Mouse (Mus musculus): ENCODE results near the gene Btnl1. TPM values are rescaled to one million over a fixed set of nuclear protein-coding genes. Genes with fewer than 3 reads are reported as not detected.

The Btnl1 gene
- polyA plus RNA-seq, 1 experiment from 2014 or later = not detected

DNA sequence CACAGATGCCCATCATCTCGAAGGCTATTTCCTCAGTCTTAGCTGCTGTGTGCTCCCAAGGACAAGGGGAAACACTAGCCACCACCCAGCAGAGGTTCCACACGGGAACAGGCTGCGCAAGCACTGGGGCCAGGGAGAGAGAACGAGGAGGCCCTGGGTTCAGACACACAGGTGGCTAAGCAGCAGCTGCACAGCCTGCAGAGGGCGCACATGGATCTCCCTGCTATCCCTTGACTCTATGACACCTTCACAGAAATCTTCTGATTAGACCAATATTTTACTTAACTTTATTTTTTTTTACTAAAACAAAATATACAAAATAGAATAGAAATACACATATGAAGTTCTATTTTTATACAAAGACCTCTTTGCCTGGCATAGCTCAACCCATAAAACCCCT lies 20.4 kb downstream of the Btnl1 start:
- no peak for ATAC-seq (ENCODE audit: low FRiP score, low TSS enrichment)

GRCm38 (mm10) chr17:34398058-34398710 lies 21.3 kb downstream of the Btnl1 start:
- WGBS = 11% methylated on average over 9 of the region's 9 CpGs
- Histone ChIP-seq H3K4me2 (replicated peaks; ENCODE audit: low read depth, low read length) (peak overlapping the region; percentile 65), H3K4me3 (ENCODE audit: low read length) (peak overlapping the region; percentile 58), H3K4me1 (ENCODE audit: control insufficient read depth, insufficient read depth, low read length) (no peaks in the 10 kb centered on the region), H3K27ac (ENCODE audit: low read depth, low read length) (peak overlapping the region; percentile 81; the same call in 1 of the 2 replicates), H3K9ac (ENCODE audit: low read depth, low read length) (no peak overlapping the region), H3K36me3 (ENCODE audit: control insufficient read depth, insufficient read depth, low read length) (no peaks in the 10 kb centered on the region), H3K27me3 (ENCODE audit: control insufficient read depth, insufficient read depth, low read length) (0 out of 2 replicates have a peak, but pooled peaks cover 3% of the 10 kb centered on the region), H3K9me3 (ENCODE audit: control insufficient read depth, low read length) (no peaks in the 10 kb centered on the region)
- peak; percentile 88 for ATAC-seq (ENCODE audit: low FRiP score, low TSS enrichment)

More for the DNA sequence above, 20.4 kb downstream of the Btnl1 start:
- 0 out of 2 replicates have a peak, but pooled peaks cover 3% of the 10 kb centered on the region for H3K27me3 ChIP-seq (ENCODE audit: control insufficient read depth, insufficient read depth, low read length)
- H3K36me3 ChIP-seq (ENCODE audit: control insufficient read depth, insufficient read depth, low read length) = no peaks in the 10 kb centered on the region
- no peak overlapping the region for H3K4me3 ChIP-seq (ENCODE audit: low read length)
- no peaks in the 10 kb centered on the region for H3K9me3 ChIP-seq (ENCODE audit: control insufficient read depth, low read length)
- H3K4me2 ChIP-seq (replicated peaks; ENCODE audit: low read depth, low read length) = no peak overlapping the region
- WGBS = 72% methylated on average over 5 of the region's 5 CpGs
- H3K9ac ChIP-seq (ENCODE audit: low read depth, low read length) = no peak overlapping the region
- no peaks in the 10 kb centered on the region for H3K4me1 ChIP-seq (ENCODE audit: control insufficient read depth, insufficient read depth, low read length)
- no peak overlapping the region for H3K27ac ChIP-seq (ENCODE audit: low read depth, low read length)

DNA sequence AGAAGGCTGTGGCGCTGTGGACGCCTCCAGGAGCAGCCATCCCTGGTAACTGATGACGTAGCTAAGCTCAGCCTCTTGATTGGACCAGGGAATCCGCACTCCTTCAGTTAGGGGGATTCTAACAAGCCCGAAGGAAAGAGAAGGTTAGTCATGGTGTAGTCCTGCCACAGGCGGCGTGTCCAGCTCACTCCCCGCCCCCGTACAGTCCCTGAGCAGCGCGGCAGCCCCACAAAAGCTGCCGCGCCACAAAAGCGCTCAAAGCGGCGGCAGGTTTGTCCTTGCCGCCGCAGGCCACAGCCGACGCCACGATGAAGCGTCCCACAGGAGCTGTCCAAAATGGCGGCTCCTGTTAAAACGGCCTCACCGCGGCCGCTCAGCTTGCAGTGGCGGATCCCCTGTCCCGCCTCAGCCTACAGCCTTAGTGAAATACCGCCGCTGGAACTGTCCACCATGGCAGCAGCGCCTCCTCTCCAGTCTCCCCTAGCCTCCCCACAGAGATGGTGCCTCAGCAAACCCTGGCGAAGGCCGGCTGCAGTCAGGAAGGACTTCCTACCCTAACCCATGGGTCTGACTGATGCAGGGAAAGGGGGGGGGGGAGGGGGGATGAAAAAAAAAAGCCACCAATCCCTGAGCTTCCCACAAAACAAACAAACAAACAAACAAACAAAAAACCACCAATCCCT lies 21.9 kb downstream of the Btnl1 start, which contains the start of gene BC051142:
TSS of gene BC051142 (plus strand) at position 110 of the 683 bp plus-strand sequence.
- ATAC-seq (ENCODE audit: low FRiP score, low TSS enrichment) = peak; percentile 97
- Histone ChIP-seq H3K9ac (ENCODE audit: low read depth, low read length) (peak within 1 kb of the TSS; percentile 61), H3K27ac (ENCODE audit: low read depth, low read length) (peak within 1 kb of the TSS; percentile 81; the same call in 1 of the 2 replicates), H3K4me2 (replicated peaks; ENCODE audit: low read depth, low read length) (peak within 1 kb of the TSS; percentile 65), H3K4me1 (ENCODE audit: control insufficient read depth, insufficient read depth, low read length) (no peaks in the 10 kb centered on the region), H3K9me3 (ENCODE audit: control insufficient read depth, low read length) (no peaks in the 10 kb centered on the region), H3K36me3 (ENCODE audit: control insufficient read depth, insufficient read depth, low read length) (no peaks in the 10 kb centered on the region), H3K4me3 (ENCODE audit: low read length) (peak within 1 kb of the TSS; percentile 58), H3K27me3 (ENCODE audit: control insufficient read depth, insufficient read depth, low read length) (0 out of 2 replicates have a peak, but pooled peaks cover 3% of the 10 kb centered on the region)
- 7% methylated on average over 34 of the region's 34 CpGs for WGBS

GRCm38 (mm10) chr17:34399394-34399715 lies 22.4 kb downstream of the Btnl1 start:
- Histone ChIP-seq H3K9ac (ENCODE audit: low read depth, low read length) (no peak overlapping the region; the same call in 1 of the 2 replicates), H3K4me1 (ENCODE audit: control insufficient read depth, insufficient read depth, low read length) (no peaks in the 10 kb centered on the region)

DNA sequence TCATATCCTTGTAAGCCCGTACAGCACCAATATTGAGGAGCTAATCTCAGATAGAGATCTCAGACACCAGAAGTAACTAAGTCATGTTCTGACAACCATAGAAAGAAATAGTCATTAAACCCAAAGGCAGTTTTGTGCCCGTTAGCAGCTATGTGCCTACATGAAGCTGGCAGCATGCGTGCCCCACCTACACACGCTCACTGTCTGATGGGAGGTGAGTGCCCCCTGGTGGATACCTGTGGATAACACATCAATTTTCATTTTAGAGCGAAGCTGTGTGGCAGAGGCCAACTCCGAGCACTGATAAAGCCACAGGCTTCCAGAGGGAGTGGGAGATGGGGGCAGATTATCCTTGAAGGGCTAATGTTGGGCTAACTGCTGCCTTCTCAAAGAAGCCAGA lies 34.2 kb downstream of the Btnl1 start:
- H3K4me1 ChIP-seq (ENCODE audit: control insufficient read depth, insufficient read depth, low read length) = no peaks in the 10 kb centered on the region
- no peak overlapping the region for H3K9ac ChIP-seq (ENCODE audit: low read depth, low read length)
- no peaks in the 10 kb centered on the region for H3K36me3 ChIP-seq (ENCODE audit: control insufficient read depth, insufficient read depth, low read length)
- H3K4me3 ChIP-seq (ENCODE audit: low read length) = no peak overlapping the region
- no peaks in the 10 kb centered on the region for H3K9me3 ChIP-seq (ENCODE audit: control insufficient read depth, low read length)
- WGBS = 23% methylated on average over 6 of the region's 6 CpGs
- peaks cover 4% of the 10 kb centered on the region; the same call in 1 of the 2 replicates for H3K27me3 ChIP-seq (ENCODE audit: control insufficient read depth, insufficient read depth, low read length)
- H3K4me2 ChIP-seq (replicated peaks; ENCODE audit: low read depth, low read length) = no peak overlapping the region
- no peak overlapping the region for H3K27ac ChIP-seq (ENCODE audit: low read depth, low read length)
- ATAC-seq (ENCODE audit: low FRiP score, low TSS enrichment) = no peak

More at GRCm38 (mm10) chr17:34399394-34399715, 22.4 kb downstream of the Btnl1 start:
- H3K36me3 ChIP-seq (ENCODE audit: control insufficient read depth, insufficient read depth, low read length) = no peaks in the 10 kb centered on the region
- 43% methylated on average over 4 of the region's 4 CpGs for WGBS
- H3K9me3 ChIP-seq (ENCODE audit: control insufficient read depth, low read length) = no peaks in the 10 kb centered on the region
- H3K4me3 ChIP-seq (ENCODE audit: low read length) = peak overlapping the region; percentile 58; the same call in 1 of the 2 replicates
- H3K4me2 ChIP-seq (replicated peaks; ENCODE audit: low read depth, low read length) = peak overlapping the region; percentile 65
- no peak overlapping the region for H3K27ac ChIP-seq (ENCODE audit: low read depth, low read length)
- H3K27me3 ChIP-seq (ENCODE audit: control insufficient read depth, insufficient read depth, low read length) = 0 out of 2 replicates have a peak, but pooled peaks cover 3% of the 10 kb centered on the region
- ATAC-seq (ENCODE audit: low FRiP score, low TSS enrichment) = no peak

DNA sequence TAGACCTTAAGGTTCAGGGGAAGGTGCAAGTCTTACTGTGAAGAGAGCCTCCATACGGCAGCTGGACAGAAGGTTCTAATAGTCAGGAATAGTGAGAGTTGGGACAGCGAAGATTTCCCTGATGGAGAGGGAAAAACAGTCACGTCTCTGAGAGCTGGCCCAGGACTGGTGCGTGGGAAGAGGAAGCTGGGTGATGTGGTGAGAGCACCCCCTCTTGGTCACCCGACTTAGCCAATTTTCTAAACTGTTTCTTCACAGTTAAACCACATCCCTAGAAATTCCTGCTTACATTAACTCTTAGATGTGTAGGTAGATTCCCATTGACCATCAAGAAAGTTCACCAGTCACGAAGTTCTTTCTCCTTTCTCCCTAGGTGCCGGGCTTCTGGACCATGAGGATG lies 43.1 kb downstream of the Btnl1 start:
- Histone ChIP-seq H3K9me3 (ENCODE audit: control insufficient read depth, low read length) (no peaks in the 10 kb centered on the region), H3K4me2 (replicated peaks; ENCODE audit: low read depth, low read length) (no peak overlapping the region), H3K4me3 (ENCODE audit: low read length) (no peak overlapping the region), H3K27ac (ENCODE audit: low read depth, low read length) (no peak overlapping the region), H3K4me1 (ENCODE audit: control insufficient read depth, insufficient read depth, low read length) (no peaks in the 10 kb centered on the region), H3K27me3 (ENCODE audit: control insufficient read depth, insufficient read depth, low read length) (no peaks in the 10 kb centered on the region), H3K36me3 (ENCODE audit: control insufficient read depth, insufficient read depth, low read length) (no peaks in the 10 kb centered on the region), H3K9ac (ENCODE audit: low read depth, low read length) (no peak overlapping the region)
- no peak for ATAC-seq (ENCODE audit: low FRiP score, low TSS enrichment)
- WGBS = 78% methylated on average over 7 of the region's 7 CpGs

DNA sequence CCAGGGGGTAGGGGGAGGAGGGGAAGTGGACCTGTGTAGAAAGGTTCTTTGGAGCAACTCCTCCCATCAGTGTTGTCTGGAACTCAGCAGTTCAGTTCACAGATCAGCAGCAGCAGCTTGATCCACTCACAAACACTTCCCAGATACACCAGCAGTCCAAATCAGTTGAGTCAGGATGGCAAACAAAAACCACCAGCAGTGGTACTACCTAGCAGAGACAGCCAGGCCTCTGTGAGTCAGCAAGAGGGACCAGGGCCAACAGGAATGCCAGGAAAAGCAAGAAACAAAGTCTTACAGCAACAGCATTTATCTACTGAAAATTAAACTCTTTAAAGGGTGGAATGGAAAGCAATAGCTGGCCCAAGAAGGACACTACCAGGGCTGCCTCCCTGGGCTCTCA lies 50.7 kb downstream of the Btnl1 start:
- H3K9me3 ChIP-seq (ENCODE audit: control insufficient read depth, low read length) = no peaks in the 10 kb centered on the region
- no peaks in the 10 kb centered on the region for H3K27me3 ChIP-seq (ENCODE audit: control insufficient read depth, insufficient read depth, low read length)
- no peak overlapping the region for H3K9ac ChIP-seq (ENCODE audit: low read depth, low read length)
- no peak overlapping the region for H3K4me2 ChIP-seq (replicated peaks; ENCODE audit: low read depth, low read length)
- no peak overlapping the region for H3K4me3 ChIP-seq (ENCODE audit: low read length)
- ATAC-seq (ENCODE audit: low FRiP score, low TSS enrichment) = no peak
- no peaks in the 10 kb centered on the region for H3K36me3 ChIP-seq (ENCODE audit: control insufficient read depth, insufficient read depth, low read length)
- no peaks in the 10 kb centered on the region for H3K4me1 ChIP-seq (ENCODE audit: control insufficient read depth, insufficient read depth, low read length)
- H3K27ac ChIP-seq (ENCODE audit: low read depth, low read length) = no peak overlapping the region
